Mouse (Mus musculus): ENCODE results near the gene Tbc1d21. TPM values are rescaled to one million over a fixed set of nuclear protein-coding genes. Genes with fewer than 3 reads are reported as not detected.

Tbc1d21 gene
- polyA plus RNA-seq, 1 experiment from 2014 or later: not detected

GRCm38 (mm10) chr9:58371914-58372313 lies 1.7 kb upstream of the Tbc1d21 start:
- no peaks in the 10 kb centered on the region for H3K36me3 ChIP-seq
- 63% methylated on average over 8 of the region's 8 CpGs for WGBS
- no peak overlapping the region for H3K4me2 ChIP-seq (replicated peaks)

GRCm38 (mm10) chr9:58369644-58370043 lies 611 bp downstream of the Tbc1d21 start:
- Histone ChIP-seq H3K36me3 (no peaks in the 10 kb centered on the region), H3K4me3 (no peak overlapping the region), H3K27me3 (replicated peaks) (no peaks in the 10 kb centered on the region), H3K27ac (no peak overlapping the region), H3K4me2 (replicated peaks) (no peak overlapping the region), H3K9ac (no peak overlapping the region), H3K9me3 (no peaks in the 10 kb centered on the region), H3K4me1 (peaks cover 8% of the 10 kb centered on the region)
- WGBS: 44% methylated on average over 6 of the region's 6 CpGs
- no peak for ATAC-seq (ENCODE audit: low FRiP score, low read depth)

More at GRCm38 (mm10) chr9:58371914-58372313, 1.7 kb upstream of the Tbc1d21 start:
- H3K9ac ChIP-seq: no peak overlapping the region
- no peaks in the 10 kb centered on the region for H3K27me3 ChIP-seq (replicated peaks)
- no peak overlapping the region for H3K4me3 ChIP-seq
- H3K4me1 ChIP-seq: peaks cover 11% of the 10 kb centered on the region
- H3K9me3 ChIP-seq: no peaks in the 10 kb centered on the region
- no peak overlapping the region for H3K27ac ChIP-seq
- ATAC-seq (ENCODE audit: low FRiP score, low read depth): no peak

GRCm38 (mm10) chr9:58364325-58364724 lies 5.9 kb downstream of the Tbc1d21 start:
- Histone ChIP-seq H3K9ac (no peak overlapping the region), H3K4me2 (replicated peaks) (no peak overlapping the region), H3K4me3 (no peak overlapping the region), H3K27me3 (replicated peaks) (no peaks in the 10 kb centered on the region), H3K4me1 (no peaks in the 10 kb centered on the region), H3K27ac (no peak overlapping the region), H3K36me3 (no peaks in the 10 kb centered on the region), H3K9me3 (no peaks in the 10 kb centered on the region)
- WGBS: 84% methylated on average over 8 of the region's 8 CpGs
- no peak for ATAC-seq (ENCODE audit: low FRiP score, low read depth)

- no peak overlapping the region for H3K27ac ChIP-seq
- no peak overlapping the region for H3K4me2 ChIP-seq (replicated peaks)
- 86% methylated on average over 7 of the region's 7 CpGs for WGBS
- H3K4me1 ChIP-seq: no peaks in the 10 kb centered on the region
- no peaks in the 10 kb centered on the region for H3K9me3 ChIP-seq
- no peaks in the 10 kb centered on the region for H3K36me3 ChIP-seq
- H3K9ac ChIP-seq: no peak overlapping the region
- no peaks in the 10 kb centered on the region for H3K27me3 ChIP-seq (replicated peaks)
- ATAC-seq (ENCODE audit: low FRiP score, low read depth): no peak
- no peak overlapping the region for H3K4me3 ChIP-seq
These were observed 8.3 kb downstream of the Tbc1d21 start for GRCm38 (mm10) chr9:58361956-58362355.

GRCm38 (mm10) chr9:58361373-58361772 lies 8.9 kb downstream of the Tbc1d21 start:
- no peak overlapping the region for H3K4me3 ChIP-seq
- WGBS: 72% methylated on average over 1 of the region's 1 CpGs

GRCm38 (mm10) chr9:58355262-58356050 lies 14.8 kb downstream of the Tbc1d21 start:
- ATAC-seq (ENCODE audit: low FRiP score, low read depth): peak; percentile 87
- H3K27ac ChIP-seq: 0 out of 2 replicates have a peak overlapping the region, but pooled peaks have one; percentile 10
- peaks cover 15% of the 10 kb centered on the region for H3K4me1 ChIP-seq
- no peak overlapping the region for H3K9ac ChIP-seq
- H3K27me3 ChIP-seq (replicated peaks): no peaks in the 10 kb centered on the region; the same call in 1 of the 2 replicates
- no peaks in the 10 kb centered on the region for H3K9me3 ChIP-seq
- no peak overlapping the region for H3K4me3 ChIP-seq
- no peaks in the 10 kb centered on the region for H3K36me3 ChIP-seq
- 19% methylated on average over 6 of the region's 6 CpGs for WGBS
- H3K4me2 ChIP-seq (replicated peaks): no peak overlapping the region

More at GRCm38 (mm10) chr9:58361373-58361772, 8.9 kb downstream of the Tbc1d21 start:
- Histone ChIP-seq H3K27me3 (replicated peaks) (no peaks in the 10 kb centered on the region), H3K36me3 (no peaks in the 10 kb centered on the region), H3K4me2 (replicated peaks) (no peak overlapping the region), H3K9me3 (no peaks in the 10 kb centered on the region), H3K27ac (no peak overlapping the region), H3K9ac (no peak overlapping the region), H3K4me1 (peaks cover under 1% of the 10 kb centered on the region; the same call in 1 of the 2 replicates)
- ATAC-seq (ENCODE audit: low FRiP score, low read depth): no peak

GRCm38 (mm10) chr9:58354701-58355100 lies 15.6 kb downstream of the Tbc1d21 start:
- no peak for ATAC-seq (ENCODE audit: low FRiP score, low read depth)
- no peaks in the 10 kb centered on the region for H3K9me3 ChIP-seq
- H3K9ac ChIP-seq: no peak overlapping the region
- no peak overlapping the region for H3K27ac ChIP-seq
- no peak overlapping the region for H3K4me2 ChIP-seq (replicated peaks)
- no peak overlapping the region for H3K4me3 ChIP-seq
- WGBS: 84% methylated on average over 6 of the region's 6 CpGs
- no peaks in the 10 kb centered on the region; the same call in 1 of the 2 replicates for H3K27me3 ChIP-seq (replicated peaks)
- H3K36me3 ChIP-seq: no peaks in the 10 kb centered on the region
- peaks cover 15% of the 10 kb centered on the region for H3K4me1 ChIP-seq

GRCm38 (mm10) chr9:58353224-58353623 lies 17.0 kb downstream of the Tbc1d21 start:
- H3K27me3 ChIP-seq (replicated peaks): no peaks in the 10 kb centered on the region; the same call in 1 of the 2 replicates
- WGBS: 84% methylated on average over 6 of the region's 6 CpGs
- no peaks in the 10 kb centered on the region for H3K36me3 ChIP-seq
- H3K4me3 ChIP-seq: no peak overlapping the region
- H3K4me2 ChIP-seq (replicated peaks): no peak overlapping the region
- H3K9me3 ChIP-seq: no peaks in the 10 kb centered on the region
- no peak for ATAC-seq (ENCODE audit: low FRiP score, low read depth)
- no peak overlapping the region for H3K9ac ChIP-seq
- H3K4me1 ChIP-seq: peaks cover 15% of the 10 kb centered on the region
- H3K27ac ChIP-seq: no peak overlapping the region

- H3K4me1 ChIP-seq: peaks cover 8% of the 10 kb centered on the region
- no peak for ATAC-seq (ENCODE audit: low FRiP score, low read depth)
- no peaks in the 10 kb centered on the region for H3K36me3 ChIP-seq
- H3K27ac ChIP-seq: no peak overlapping the region
- H3K27me3 ChIP-seq (replicated peaks): no peaks in the 10 kb centered on the region
- no peak overlapping the region for H3K4me2 ChIP-seq (replicated peaks)
- WGBS: 90% methylated on average over 6 of the region's 6 CpGs
- H3K4me3 ChIP-seq: no peak overlapping the region
- H3K9me3 ChIP-seq: no peaks in the 10 kb centered on the region
- no peak overlapping the region for H3K9ac ChIP-seq
These were observed 22.5 kb downstream of the Tbc1d21 start for GRCm38 (mm10) chr9:58347795-58348194.

GRCm38 (mm10) chr9:58346498-58346897 lies 23.8 kb downstream of the Tbc1d21 start:
- Histone ChIP-seq H3K4me3 (no peak overlapping the region), H3K9ac (no peak overlapping the region), H3K4me2 (replicated peaks) (peak overlapping the region; percentile 9; the same call in 1 of the 2 replicates), H3K36me3 (no peaks in the 10 kb centered on the region), H3K27ac (no peak overlapping the region), H3K27me3 (replicated peaks) (no peaks in the 10 kb centered on the region), H3K9me3 (no peaks in the 10 kb centered on the region), H3K4me1 (peaks cover 8% of the 10 kb centered on the region)
- 31% methylated on average over 10 of the region's 10 CpGs for WGBS
- ATAC-seq (ENCODE audit: low FRiP score, low read depth): no peak

GRCm38 (mm10) chr9:58345963-58346362 lies 24.3 kb downstream of the Tbc1d21 start:
- H3K4me2 ChIP-seq (replicated peaks): no peak overlapping the region
- no peak overlapping the region for H3K9ac ChIP-seq
- no peaks in the 10 kb centered on the region for H3K9me3 ChIP-seq
- no peak overlapping the region for H3K4me3 ChIP-seq
- no peak for ATAC-seq (ENCODE audit: low FRiP score, low read depth)
- H3K36me3 ChIP-seq: no peaks in the 10 kb centered on the region
- H3K27me3 ChIP-seq (replicated peaks): no peaks in the 10 kb centered on the region
- H3K4me1 ChIP-seq: peaks cover 8% of the 10 kb centered on the region
- 63% methylated on average over 7 of the region's 7 CpGs for WGBS
- H3K27ac ChIP-seq: no peak overlapping the region

GRCm38 (mm10) chr9:58341795-58342194 lies 28.5 kb downstream of the Tbc1d21 start:
- no peak overlapping the region for H3K9ac ChIP-seq
- no peaks in the 10 kb centered on the region for H3K27me3 ChIP-seq (replicated peaks)
- H3K4me2 ChIP-seq (replicated peaks): no peak overlapping the region
- no peaks in the 10 kb centered on the region for H3K36me3 ChIP-seq
- ATAC-seq (ENCODE audit: low FRiP score, low read depth): no peak
- H3K9me3 ChIP-seq: no peaks in the 10 kb centered on the region
- peaks cover 6% of the 10 kb centered on the region for H3K4me1 ChIP-seq
- H3K4me3 ChIP-seq: no peak overlapping the region
- WGBS: 95% methylated on average over 1 of the region's 1 CpGs
- H3K27ac ChIP-seq: no peak overlapping the region

All from neural tube, embryonic 12.5 days (tissue).